Mouse (Mus musculus): ENCODE measurements at regions not wholly inside any gene's neighbourhood (a gene's known extent, or its start where the extent isn't known, plus 50 kb on each side); places are given as distances from the start of the nearest gene placed in this dataset.

DNA sequence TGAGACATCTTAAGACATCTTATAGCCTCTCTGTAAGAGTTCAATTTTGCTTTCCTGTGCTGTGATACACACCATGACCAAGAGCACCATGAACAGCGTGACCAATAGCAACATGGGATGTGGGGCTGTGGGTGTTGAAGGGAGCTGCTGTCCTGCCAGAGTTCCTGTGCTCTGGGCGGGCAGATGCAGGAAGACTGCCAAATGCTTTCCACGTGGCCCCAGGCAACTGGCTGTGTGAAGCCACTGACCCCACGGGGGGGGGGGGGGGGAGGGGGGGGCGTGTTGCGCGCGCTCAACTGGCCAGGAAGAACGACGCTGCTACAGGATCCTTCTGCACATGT, 104.5 kb upstream of the Ipo5 start:
- TF ChIP-seq POLR2A (IDR thresholded peaks at IDR 0.05; ENCODE audit: borderline replicate concordance, extremely low read depth, insufficient read depth, insufficient read length, poor library complexity, severe bottlenecking) (no peak), CTCF (IDR thresholded peaks at IDR 0.05; ENCODE audit: borderline replicate concordance, extremely low read depth, insufficient read depth, insufficient read length) (no peak)

Data from brain, embryonic 14.5 days (tissue).